Mouse (Mus musculus) embryonic fibroblast, embryonic 13.5 days (primary cell): ENCODE results near the gene Sgpp2.

Experiments
- CTCF ChIP-seq: IDR thresholded peaks from 2 replicates; pipeline ENCODE4 v1.5.1; 2011; ENCODE audit warnings: mild to moderate bottlenecking, control low read depth, low read length, moderate library complexity, borderline replicate concordance; ENCODE audit not compliant: insufficient read depth
- POLR2A ChIP-seq: IDR thresholded peaks from 2 replicates; pipeline ENCODE4 v1.6.1; 2011; ENCODE audit warnings: low read depth, mild to moderate bottlenecking, control low read depth, low read length, moderate library complexity

DNA sequence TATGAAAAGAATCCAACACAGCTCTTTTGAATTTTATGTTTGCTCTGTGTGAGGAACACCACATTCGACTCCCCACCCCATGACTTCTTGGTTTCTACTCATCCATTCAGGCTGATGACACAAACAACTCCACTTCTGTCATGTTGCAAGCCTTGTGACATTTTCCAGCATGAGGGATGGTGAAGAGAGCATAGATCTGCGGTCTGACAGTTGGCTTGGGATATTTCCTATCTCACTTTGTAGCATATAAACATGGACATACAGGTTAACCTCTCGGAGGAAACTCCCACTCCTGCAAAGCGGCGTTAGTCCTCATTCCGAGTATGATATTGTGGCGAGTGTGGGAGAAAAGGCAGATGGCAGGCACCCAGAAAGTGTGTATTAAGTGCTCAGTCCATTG, 27.6 kb downstream of the Sgpp2 start:
- TF ChIP-seq CTCF (no peak), POLR2A (no peak)
